Mouse (Mus musculus) myocyte (in vitro differentiated cells): ENCODE measurements around the gene A030003K21Rik. TPM values are rescaled to one million over a fixed set of nuclear protein-coding genes. Genes with fewer than 3 reads are reported as not detected.

Source experiments
- H3K27me3 ChIP-seq: one replicate; pipeline ENCODE4 v1.6.1; 2011; ENCODE audit not compliant: control insufficient read depth, insufficient read depth, insufficient read length
- H3K36me3 ChIP-seq: one replicate; pipeline ENCODE4 v1.6.1; 2011; ENCODE audit not compliant: control insufficient read depth, insufficient read depth
- H3K4me2 ChIP-seq: one replicate; pipeline ENCODE4 v1.6.1; 2011; ENCODE audit warnings: low read depth, control low read depth
- H3K4me3 ChIP-seq: one replicate; pipeline ENCODE4 v1.5.1; 2011; ENCODE audit warnings: mild to moderate bottlenecking, control low read depth, moderate library complexity
- H3K79me2 ChIP-seq: one replicate; pipeline ENCODE4 v1.6.1; 2011; ENCODE audit not compliant: control insufficient read depth, insufficient read depth
- H3ac ChIP-seq: one replicate; pipeline ENCODE4 v1.6.1; 2011; ENCODE audit not compliant: control insufficient read depth, insufficient read length
- CEBPB ChIP-seq: IDR thresholded peaks from 2 replicates; pipeline ENCODE4 v1.6.1; 2011; ENCODE audit warnings: mild to moderate bottlenecking, moderate library complexity; ENCODE audit not compliant: poor library complexity, insufficient read depth, severe bottlenecking
- E2F4 ChIP-seq: IDR thresholded peaks from one replicate; pipeline ENCODE4 v1.6.1; 2011; ENCODE audit warnings: mild to moderate bottlenecking, control low read depth, moderate library complexity; ENCODE audit not compliant: insufficient read depth
- MAX ChIP-seq: IDR thresholded peaks from one replicate; pipeline ENCODE4 v1.6.1; 2011; ENCODE audit warnings: low read depth, mild to moderate bottlenecking, control low read depth
- MYOD1 ChIP-seq, 3 experiments: IDR thresholded peaks; one replicate each; pipeline ENCODE4 v1.6.1; 2011; ENCODE audit warnings: control low read depth in 2 of 3, low read depth in 2 of 3, mild to moderate bottlenecking in 2 of 3, moderate library complexity in 1 of 3; ENCODE audit not compliant: insufficient read length in 2 of 3, control insufficient read depth in 1 of 3
- MYOG ChIP-seq, 3 experiments: IDR thresholded peaks; one replicate each; pipeline ENCODE4 v1.6.1; 2011; ENCODE audit warnings: control low read depth in 2 of 3, low read depth in 2 of 3, mild to moderate bottlenecking in 2 of 3; ENCODE audit not compliant: insufficient read length in 2 of 3, control insufficient read depth in 1 of 3, insufficient read depth in 1 of 3
- POLR2A ChIP-seq: IDR thresholded peaks from one replicate; pipeline ENCODE4 v1.6.1; 2011; ENCODE audit warnings: low read depth, mild to moderate bottlenecking, control low read depth, moderate library complexity; ENCODE audit not compliant: insufficient read length
- POLR2AphosphoS2 ChIP-seq: IDR thresholded peaks from one replicate; pipeline ENCODE4 v1.6.1; 2011; ENCODE audit warnings: low read depth, control low read depth; ENCODE audit not compliant: insufficient read length
- REST ChIP-seq: IDR thresholded peaks from one replicate; pipeline ENCODE4 v1.6.1; 2011; ENCODE audit warnings: mild to moderate bottlenecking, control low read depth, moderate library complexity; ENCODE audit not compliant: insufficient read depth, insufficient read length
- SRF ChIP-seq: IDR thresholded peaks from one replicate; pipeline ENCODE4 v1.6.1; 2011; ENCODE audit warnings: low read depth; ENCODE audit not compliant: control insufficient read depth, insufficient read length
- TCF12 ChIP-seq: IDR thresholded peaks from one replicate; pipeline ENCODE4 v1.6.1; 2011; ENCODE audit warnings: mild to moderate bottlenecking, control low read depth; ENCODE audit not compliant: poor library complexity, insufficient read depth, severe bottlenecking
- TCF3 ChIP-seq: IDR thresholded peaks from one replicate; pipeline ENCODE4 v1.6.1; 2011; ENCODE audit warnings: low read depth, control low read depth; ENCODE audit not compliant: insufficient read length
- USF1 ChIP-seq: IDR thresholded peaks from one replicate; pipeline ENCODE4 v1.6.1; 2011; ENCODE audit warnings: low read depth, mild to moderate bottlenecking, control low read depth, moderate library complexity
- polyA plus RNA-seq: library from polyadenylated mRNA; unstranded; fragments of >200 nt; fragmentation: generic; extraction: Trizol; gene quantifications from one replicate; pipeline ENCODE4 v1.2.1, GENCODE M21; 2012; ENCODE audit warnings: missing spikeins

Gene A030003K21Rik
- polyA plus RNA-seq, 1 experiment, result not detected

DNA sequence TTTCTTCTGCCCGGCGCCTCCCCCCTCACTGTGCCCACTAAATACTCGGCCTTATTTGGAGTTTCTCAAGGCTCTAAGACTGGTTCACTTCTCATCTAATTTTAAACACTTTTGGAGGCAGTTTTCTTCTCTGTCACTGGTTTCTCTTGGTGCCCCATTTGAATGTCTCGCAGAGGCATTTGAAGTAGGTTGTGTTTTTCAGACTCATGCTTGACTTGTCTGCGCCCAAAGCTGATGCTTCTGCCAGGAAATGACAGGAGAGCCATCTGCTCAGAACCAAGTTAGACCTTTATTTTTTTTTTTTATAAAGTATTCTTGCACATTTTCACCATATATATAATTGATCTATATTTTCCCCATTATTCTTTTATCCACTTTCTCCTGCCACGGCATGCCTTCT lies 43.5 kb upstream of the A030003K21Rik start:
- no peaks in the 10 kb centered on the region for H3K79me2 ChIP-seq
- H3ac ChIP-seq, result no peak overlapping the region
- H3K36me3 ChIP-seq, result no peaks in the 10 kb centered on the region
- H3K4me2 ChIP-seq, result no peak overlapping the region
- no peak overlapping the region for H3K4me3 ChIP-seq
- TF ChIP-seq TCF3 (no peak), E2F4 (no peak), TCF12 (no peak), USF1 (no peak), POLR2AphosphoS2 (no peak), MAX (no peak)
- H3K27me3 ChIP-seq, result no peaks in the 10 kb centered on the region

DNA sequence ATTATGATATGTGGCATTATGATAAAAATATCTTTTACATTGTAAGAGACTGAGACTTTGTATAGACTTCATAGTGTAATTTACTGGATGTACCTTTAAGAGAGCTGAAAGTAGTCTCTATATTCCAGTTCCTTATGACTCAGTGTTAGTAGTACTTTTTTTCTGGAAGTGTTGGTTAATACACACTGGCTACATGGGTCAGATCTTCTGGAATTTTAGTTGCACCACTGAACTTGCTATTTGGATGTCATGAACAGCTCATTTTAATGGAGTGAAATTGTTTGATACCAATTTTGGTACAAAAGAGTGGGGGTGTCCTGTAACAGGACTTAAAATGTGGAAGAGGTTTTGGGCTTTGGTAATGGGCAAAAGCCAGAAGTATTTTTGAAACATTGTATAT lies 34.7 kb upstream of the A030003K21Rik start:
- TF ChIP-seq MAX, result no peak
- no peak for TF ChIP-seq POLR2AphosphoS2
- no peak for TF ChIP-seq MYOG (IDR thresholded peaks at IDR 0.05; ENCODE audit: control insufficient read depth in 1 of 3, insufficient read depth in 1 of 3, insufficient read length in 2 of 3, low read depth in 2 of 3)
- TF ChIP-seq SRF, result no peak
- no peak for TF ChIP-seq POLR2A
- no peak for TF ChIP-seq TCF3
- no peaks in the 10 kb centered on the region for H3K36me3 ChIP-seq
- no peak overlapping the region for H3K4me3 ChIP-seq
- no peak overlapping the region for H3K4me2 ChIP-seq
- H3K79me2 ChIP-seq, result no peaks in the 10 kb centered on the region
- no peaks in the 10 kb centered on the region for H3K27me3 ChIP-seq
- no peak overlapping the region for H3ac ChIP-seq

DNA sequence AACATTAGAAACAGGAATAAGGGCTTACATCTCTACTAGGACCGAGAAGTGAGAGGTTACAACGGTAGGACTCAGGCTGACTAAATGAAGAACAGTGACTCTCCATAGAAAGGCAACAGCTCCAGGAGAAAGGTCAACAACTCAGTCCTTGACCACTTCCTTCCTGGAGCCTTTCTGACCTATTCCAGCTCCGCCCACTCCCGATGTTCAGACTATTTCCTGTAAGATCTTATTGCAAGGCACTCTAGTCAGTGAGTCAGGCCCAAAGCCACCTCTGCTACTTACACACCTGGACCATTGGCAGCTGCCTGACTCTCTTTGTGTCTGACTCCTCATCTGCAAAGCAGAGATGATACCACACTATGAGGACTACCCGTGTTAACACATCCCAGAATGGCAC lies 32.6 kb upstream of the A030003K21Rik start:
- H3K4me3 ChIP-seq, result no peak overlapping the region
- H3ac ChIP-seq, result no peak overlapping the region
- no peaks in the 10 kb centered on the region for H3K79me2 ChIP-seq
- no peaks in the 10 kb centered on the region for H3K36me3 ChIP-seq
- no peak overlapping the region for H3K4me2 ChIP-seq
- H3K27me3 ChIP-seq, result no peaks in the 10 kb centered on the region
- TF ChIP-seq USF1, result no peak
- no peak for TF ChIP-seq SRF

DNA sequence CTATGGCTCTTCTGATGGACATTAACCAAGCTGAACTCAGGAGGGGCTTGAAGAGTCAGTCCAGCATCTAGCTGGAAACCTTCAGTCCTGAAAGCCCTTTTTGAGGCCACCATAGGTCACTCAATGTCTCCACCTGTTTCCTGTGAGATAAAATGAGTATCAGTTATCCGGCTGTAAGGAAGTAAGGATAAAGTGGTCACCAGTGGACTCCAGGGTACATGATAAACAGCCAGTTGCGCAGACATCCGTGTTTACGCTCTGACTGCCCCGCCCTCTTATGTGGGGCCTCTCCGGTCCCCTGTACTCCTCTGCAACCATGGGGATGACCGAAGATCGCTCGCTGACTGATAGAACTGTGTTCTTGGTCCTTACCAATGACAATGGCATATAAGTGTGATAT lies 31.2 kb upstream of the A030003K21Rik start:
- Histone ChIP-seq H3ac (no peak overlapping the region), H3K4me3 (no peak overlapping the region), H3K36me3 (no peaks in the 10 kb centered on the region), H3K79me2 (no peaks in the 10 kb centered on the region), H3K27me3 (no peaks in the 10 kb centered on the region), H3K4me2 (no peak overlapping the region)
- no peak for TF ChIP-seq TCF3
- TF ChIP-seq USF1, result no peak
- no peak for TF ChIP-seq POLR2AphosphoS2
- no peak for TF ChIP-seq MYOD1 (IDR thresholded peaks at IDR 0.05; ENCODE audit: control insufficient read depth in 1 of 3, insufficient read length in 2 of 3, low read depth in 2 of 3)
- no peak for TF ChIP-seq SRF
- TF ChIP-seq REST, result no peak
- TF ChIP-seq TCF12, result no peak
- no peak for TF ChIP-seq CEBPB
- TF ChIP-seq E2F4, result no peak
- no peak for TF ChIP-seq POLR2A

DNA sequence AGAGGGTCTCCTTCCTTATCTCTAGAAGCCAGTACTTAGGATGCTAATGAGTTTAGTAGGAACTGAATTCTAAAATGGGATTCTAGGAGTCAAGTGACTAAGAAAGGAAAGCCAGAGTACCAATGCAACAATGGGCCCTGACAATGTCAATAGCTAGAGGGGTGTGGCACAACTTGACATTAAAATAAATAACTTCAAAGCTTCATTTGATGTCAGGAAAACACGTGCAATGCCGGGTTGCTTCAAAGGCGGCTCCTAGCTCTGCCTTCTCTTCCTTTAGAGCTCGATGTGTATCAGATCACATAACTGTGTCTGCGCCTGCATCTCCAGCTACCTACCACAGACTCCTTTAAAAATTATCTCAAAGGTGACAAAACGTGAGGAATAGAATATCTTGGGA lies 30.7 kb upstream of the A030003K21Rik start:
- H3K79me2 ChIP-seq, result no peaks in the 10 kb centered on the region
- H3K4me2 ChIP-seq, result no peak overlapping the region
- no peaks in the 10 kb centered on the region for H3K27me3 ChIP-seq
- no peak overlapping the region for H3ac ChIP-seq
- no peak for TF ChIP-seq MAX
- TF ChIP-seq E2F4, result no peak
- TF ChIP-seq USF1, result no peak
- no peak for TF ChIP-seq POLR2AphosphoS2
- TF ChIP-seq TCF3, result no peak
- no peak for TF ChIP-seq TCF12
- TF ChIP-seq REST, result no peak
- TF ChIP-seq CEBPB, result no peak
- no peak for TF ChIP-seq POLR2A
- TF ChIP-seq MYOD1 (IDR thresholded peaks at IDR 0.05; ENCODE audit: control insufficient read depth in 1 of 3, insufficient read length in 2 of 3, low read depth in 2 of 3), result no peak
- no peak for TF ChIP-seq SRF
- TF ChIP-seq MYOG (IDR thresholded peaks at IDR 0.05; ENCODE audit: control insufficient read depth in 1 of 3, insufficient read depth in 1 of 3, insufficient read length in 2 of 3, low read depth in 2 of 3), result no peak
- no peaks in the 10 kb centered on the region for H3K36me3 ChIP-seq
- no peak overlapping the region for H3K4me3 ChIP-seq
